Mouse (Mus musculus) G1E-ER4 (cell line): ENCODE data around the gene Cmtm8. TPM values are rescaled to one million over a fixed set of nuclear protein-coding genes. Genes with fewer than 3 reads are reported as not detected.

Source experiments
- GATA1 ChIP-seq: IDR thresholded peaks from one replicate; pipeline ENCODE4 v1.8.0; 2012; ENCODE audit warnings: low read length, inconsistent platforms
- polyA plus RNA-seq: library from polyadenylated mRNA; stranded (reverse); fragments of >175 nt; gene quantifications from 2 replicates; pipeline ENCODE4 v1.2.3, GENCODE M21; 2012

Cmtm8 gene
- not detected in 2 replicates for polyA plus RNA-seq

- TF ChIP-seq GATA1 = no peak
These were observed at the start of gene Cmtm8 for GRCm38 (mm10) chr9:114844017-114844662. Gene Cmtm8, minus strand, starts transcription at chr9:114844156.

- no peak for TF ChIP-seq GATA1
These were observed 49.0 kb upstream of the Cmtm8 start for GRCm38 (mm10) chr9:114892974-114893373.

- TF ChIP-seq GATA1 = no peak
These were observed 46.4 kb upstream of the Cmtm8 start for GRCm38 (mm10) chr9:114890377-114890776.

- no peak for TF ChIP-seq GATA1
These were observed 45.0 kb upstream of the Cmtm8 start for GRCm38 (mm10) chr9:114888856-114889407.

- no peak for TF ChIP-seq GATA1
These were observed 43.7 kb upstream of the Cmtm8 start for GRCm38 (mm10) chr9:114887699-114888098.

- TF ChIP-seq GATA1 = no peak
These were observed 42.2 kb upstream of the Cmtm8 start for GRCm38 (mm10) chr9:114885991-114886662.

- TF ChIP-seq GATA1 = no peak
These were observed 41.6 kb upstream of the Cmtm8 start for GRCm38 (mm10) chr9:114885564-114885963.

- no peak for TF ChIP-seq GATA1
These were observed 38.0 kb upstream of the Cmtm8 start for GRCm38 (mm10) chr9:114881977-114882376.

GRCm38 (mm10) chr9:114855327-114855726 lies 11.4 kb upstream of the Cmtm8 start:
- no peak for TF ChIP-seq GATA1

- TF ChIP-seq GATA1 = no peak
These were observed 10.7 kb upstream of the Cmtm8 start for GRCm38 (mm10) chr9:114854686-114855085.

- TF ChIP-seq GATA1 = no peak
These were observed 9.4 kb upstream of the Cmtm8 start for GRCm38 (mm10) chr9:114853336-114853735.

GRCm38 (mm10) chr9:114851419-114852190 lies 7.6 kb upstream of the Cmtm8 start:
- TF ChIP-seq GATA1 = no peak

- TF ChIP-seq GATA1 = no peak
These were observed 331 bp downstream of the Cmtm8 start for GRCm38 (mm10) chr9:114843634-114844016.

GRCm38 (mm10) chr9:114842886-114843285 lies 1.1 kb downstream of the Cmtm8 start:
- TF ChIP-seq GATA1 = no peak

GRCm38 (mm10) chr9:114842269-114842668 lies 1.7 kb downstream of the Cmtm8 start:
- no peak for TF ChIP-seq GATA1

- TF ChIP-seq GATA1 = no peak
These were observed 5.1 kb downstream of the Cmtm8 start for GRCm38 (mm10) chr9:114838870-114839269.

GRCm38 (mm10) chr9:114831527-114831926 lies 12.4 kb downstream of the Cmtm8 start:
- no peak for TF ChIP-seq GATA1
